Mouse (Mus musculus) liver, embryonic 14.5 days (tissue): ENCODE results near the gene Pan3.

Source experiments
- CTCF ChIP-seq: IDR thresholded peaks from 2 replicates; pipeline ENCODE4 v1.5.1; 2016; ENCODE audit warnings: antibody characterized with exemption, low read depth, control low read depth
- EP300 ChIP-seq: IDR thresholded peaks from 2 replicates; pipeline ENCODE4 v1.6.1; 2016; ENCODE audit warnings: antibody characterized with exemption, low read depth

GRCm38 (mm10) chr5:147473071-147473470 lies 43.1 kb downstream of the Pan3 start:
- TF ChIP-seq CTCF = no peak
- TF ChIP-seq EP300 = no peak
